Mouse (Mus musculus) 3T3-L1 (cell line): ENCODE results near the gene Galntl5.
"Not testable (repeated sequence)": the region's sequence is repeated elsewhere in the genome, so short reads cannot be mapped to it uniquely, and the experiment has no call there.

ENCODE experiments used
- DNase-seq: peaks from one replicate; pipeline ENCODE4 v3.0.0-alpha.2; 2015; ENCODE audit warnings: low read depth, low spot score

Galntl5 gene

GRCm38 (mm10) chr5:25181004-25181531 lies at the start of gene Galntl5:
Gene Galntl5 (plus strand): TSS chr5:25181460.
- peak; percentile 63 for DNase-seq

DNA sequence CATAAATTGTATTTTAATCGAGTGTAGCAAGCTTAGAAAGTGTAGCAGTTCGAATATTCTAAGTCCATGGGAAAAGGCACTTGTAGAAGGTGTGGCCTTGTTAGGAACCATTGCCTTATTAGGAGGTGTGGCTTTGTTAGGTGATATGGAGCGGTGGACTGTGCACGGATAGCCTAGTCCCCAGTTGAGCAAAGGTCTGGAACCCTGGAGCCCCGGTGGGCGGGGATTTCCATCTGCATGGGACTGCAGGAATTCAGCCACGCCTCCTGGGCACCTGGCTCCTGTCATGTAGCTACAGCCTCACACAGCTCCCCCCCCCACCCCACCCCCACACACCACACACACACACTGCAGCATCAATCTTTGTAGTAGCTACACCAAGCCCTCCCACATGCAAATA lies 34.6 kb upstream of the Galntl5 start:
- no peak for DNase-seq

DNA sequence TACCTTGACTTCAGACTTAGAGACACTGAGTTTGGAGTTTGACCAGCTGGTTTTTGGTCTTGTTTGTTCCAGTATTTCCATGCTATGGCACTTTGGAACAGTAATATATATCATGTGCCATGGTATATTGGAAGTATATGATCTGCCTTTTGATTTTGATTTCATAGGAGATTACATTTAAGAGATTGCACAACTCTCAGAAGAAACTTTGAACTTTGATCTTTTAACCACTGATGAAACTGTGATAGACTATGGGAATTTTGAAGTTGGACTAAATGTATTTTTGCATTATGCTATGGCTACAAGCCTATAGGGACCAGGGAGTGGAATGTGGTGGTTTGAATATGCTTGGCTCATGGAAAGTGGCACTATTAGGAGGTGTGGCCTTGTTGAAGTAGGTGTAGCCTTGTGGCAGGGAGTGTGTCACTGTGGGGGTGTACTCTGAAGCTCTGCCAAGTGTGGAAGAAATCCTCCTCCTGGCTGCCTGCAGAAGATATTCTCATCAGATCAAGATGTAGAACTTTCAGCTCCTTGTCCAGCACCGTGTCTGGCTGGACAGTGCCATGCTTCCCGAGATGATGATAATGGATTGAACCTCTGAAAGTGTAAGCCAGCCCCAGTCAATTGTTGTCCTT lies 31.8 kb upstream of the Galntl5 start:
- no peak for DNase-seq

DNA sequence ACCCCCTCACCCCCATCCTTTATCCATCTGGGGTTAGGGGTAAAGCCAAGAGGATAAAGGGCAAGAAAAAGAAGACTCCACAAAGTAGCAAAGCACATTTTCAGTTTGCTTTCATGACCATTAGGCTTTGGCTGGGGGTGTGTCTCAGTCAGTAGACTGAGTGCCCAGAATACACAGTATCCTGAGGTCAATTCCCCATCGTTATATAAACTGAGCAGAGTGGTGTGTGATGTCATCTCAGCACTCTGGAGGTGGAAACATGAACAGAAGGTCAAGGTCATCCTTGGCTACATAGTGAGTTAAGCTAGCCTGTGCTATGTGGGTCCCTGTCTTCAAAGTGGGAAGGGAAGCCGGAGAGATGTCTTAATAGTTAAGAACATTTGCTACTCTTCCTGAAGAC lies 27.8 kb upstream of the Galntl5 start:
- DNase-seq = no peak

GRCm38 (mm10) chr5:25153996-25154395 lies 27.3 kb upstream of the Galntl5 start:
- no peak for DNase-seq

- DNase-seq = no peak
Measured at GRCm38 (mm10) chr5:25154823-25155222, 26.4 kb upstream of the Galntl5 start.

GRCm38 (mm10) chr5:25155351-25155750 lies 25.9 kb upstream of the Galntl5 start:
- no peak for DNase-seq

DNA sequence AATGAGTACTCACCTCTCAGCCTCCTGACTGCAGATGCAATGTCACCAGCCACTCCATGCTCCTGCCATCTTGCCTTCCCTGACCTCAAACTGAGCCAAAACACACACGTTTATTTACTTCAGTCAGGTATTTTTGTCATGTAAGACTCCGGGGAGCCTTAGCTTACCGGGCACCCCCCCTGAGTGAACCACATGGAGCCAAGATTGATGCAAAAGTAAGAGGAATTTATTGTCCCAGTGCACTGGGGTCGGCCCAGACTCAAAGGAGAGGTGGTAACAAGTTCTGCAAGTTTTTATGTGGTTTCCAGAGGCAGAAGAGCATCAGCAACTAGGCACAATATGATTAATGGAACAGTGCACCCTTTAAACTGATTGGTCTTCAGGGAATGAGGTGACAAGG lies 24.1 kb upstream of the Galntl5 start:
- DNase-seq = no peak

DNA sequence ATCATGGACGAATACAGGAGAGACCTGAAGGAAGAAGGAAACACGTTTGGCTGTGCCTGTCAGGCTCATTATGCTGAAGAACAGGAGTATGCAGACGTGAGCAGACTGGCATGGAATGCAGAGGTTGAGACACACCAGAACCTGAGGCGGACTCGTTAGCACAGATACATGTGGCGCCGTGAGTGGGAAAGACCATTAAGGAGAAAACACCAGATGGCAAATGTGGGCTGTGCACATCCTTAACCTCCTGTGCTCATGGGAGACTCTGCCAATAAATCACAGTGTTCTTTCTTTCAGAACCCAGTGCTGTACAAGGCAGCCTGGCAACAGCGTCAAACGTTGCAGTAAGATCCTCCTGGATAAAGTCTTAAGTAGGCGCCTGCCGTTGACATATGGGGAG lies 20.7 kb upstream of the Galntl5 start:
- DNase-seq = no peak

DNA sequence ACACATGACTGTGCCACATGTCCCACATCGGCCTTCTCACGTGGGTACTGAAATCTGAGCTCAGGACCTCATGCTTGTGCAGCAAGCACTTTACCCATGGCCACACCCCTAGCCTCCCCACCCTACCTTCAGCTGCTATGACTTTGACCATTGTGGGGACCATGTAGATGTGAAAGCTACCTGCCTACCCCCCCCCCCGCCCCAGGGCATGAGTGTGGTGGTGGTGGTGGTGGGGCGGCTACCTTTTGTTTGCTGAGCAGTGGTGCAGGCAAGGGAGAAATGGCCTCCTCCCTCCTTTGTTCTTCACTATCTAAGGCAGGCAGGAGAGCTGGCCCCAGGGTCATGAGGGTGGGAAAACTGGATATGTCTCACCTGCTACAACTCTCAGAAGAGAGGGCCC lies 18.3 kb upstream of the Galntl5 start:
- no peak for DNase-seq

- no peak for DNase-seq
Measured at GRCm38 (mm10) chr5:25163938-25164337, 17.3 kb upstream of the Galntl5 start.

DNA sequence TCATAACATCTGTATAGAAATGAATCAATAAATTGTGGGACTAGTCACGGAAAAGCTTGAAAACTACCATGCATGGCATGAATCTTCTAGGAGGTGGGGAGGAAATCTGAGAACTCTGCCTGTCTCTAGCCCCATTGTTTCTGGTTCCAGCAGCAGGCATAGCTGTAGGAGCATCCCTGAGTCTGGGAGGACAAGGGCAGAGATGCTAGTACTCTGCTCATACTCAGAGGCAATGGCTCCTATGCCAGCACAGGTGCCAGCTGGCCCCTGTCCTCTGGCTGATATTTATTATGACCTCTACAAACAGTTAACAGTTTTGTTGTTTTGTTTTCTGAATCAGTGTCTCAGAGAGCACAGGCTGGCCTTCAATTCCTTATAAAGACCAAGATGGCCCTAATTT lies 16.9 kb upstream of the Galntl5 start:
- DNase-seq = no peak

DNA sequence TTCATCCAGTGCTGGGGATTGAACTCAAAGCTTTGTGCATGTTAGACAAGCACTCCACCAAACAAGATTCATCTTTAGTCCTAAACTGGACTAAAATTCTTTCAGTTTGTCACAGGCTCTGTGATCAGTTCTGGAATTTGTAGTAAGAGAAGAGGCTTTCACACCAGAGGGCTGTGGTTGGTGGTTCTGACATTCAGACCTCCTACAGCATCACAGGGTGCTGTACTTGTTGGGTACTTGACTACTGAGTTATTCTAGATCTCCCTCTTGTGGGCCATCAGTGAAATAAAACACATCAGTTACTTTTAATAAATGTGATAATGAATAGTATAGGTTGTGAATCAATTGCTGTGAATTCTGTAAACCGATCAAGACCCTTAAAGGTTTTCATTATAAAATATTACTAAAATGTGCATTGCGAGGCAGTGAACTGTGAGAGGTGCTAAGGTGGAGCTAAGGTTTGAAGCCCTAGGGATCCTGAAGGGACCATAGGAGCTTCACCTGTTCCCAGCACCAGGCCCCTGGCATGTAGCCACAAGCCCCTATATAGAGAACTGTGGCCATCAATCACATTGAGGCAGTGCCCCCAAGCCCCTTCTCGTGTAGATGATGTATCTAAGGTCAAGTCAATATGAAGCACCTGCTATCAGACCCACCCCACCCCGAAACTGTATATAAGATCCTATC lies 16.0 kb upstream of the Galntl5 start:
- peak; percentile 49 for DNase-seq

DNA sequence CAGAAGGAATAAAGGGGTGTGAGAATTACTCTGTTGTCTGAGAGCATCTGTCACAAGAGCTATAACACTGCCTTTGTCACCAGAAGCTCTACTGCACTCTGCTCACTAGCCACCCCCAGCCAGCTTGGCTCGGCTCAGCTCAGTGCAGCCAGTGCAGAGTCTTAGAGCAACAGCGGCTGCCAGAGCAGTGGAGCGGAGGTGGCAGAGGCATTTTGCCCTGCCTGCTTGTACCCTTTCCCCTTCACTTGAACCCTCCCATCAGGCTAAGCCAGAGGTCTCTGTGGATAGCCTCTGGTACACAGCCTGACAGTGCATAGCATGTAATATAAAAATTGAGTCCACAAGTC lies 15.5 kb upstream of the Galntl5 start:
- DNase-seq = no peak

DNA sequence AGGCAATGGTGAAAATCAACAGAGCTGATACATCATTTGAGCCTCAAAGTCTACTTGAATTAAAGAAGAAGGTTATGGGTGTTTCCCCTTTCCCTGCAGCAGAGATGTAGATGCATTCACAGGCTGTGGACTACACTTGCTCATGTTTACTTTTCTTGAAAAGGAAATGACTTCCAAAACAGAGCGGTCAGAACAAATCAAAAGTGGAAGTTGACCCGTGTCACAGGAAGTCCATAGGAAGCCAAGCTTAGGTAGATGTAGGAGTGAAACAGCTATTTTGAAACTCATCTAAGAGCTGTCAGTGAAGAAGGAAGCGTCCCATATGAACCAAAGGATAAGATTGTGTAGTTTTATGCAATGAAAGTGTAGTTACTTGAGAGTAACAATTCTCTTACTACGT lies 14.6 kb upstream of the Galntl5 start:
- no peak for DNase-seq

GRCm38 (mm10) chr5:25177937-25178336 lies 3.3 kb upstream of the Galntl5 start:
- DNase-seq = peak; percentile 26

GRCm38 (mm10) chr5:25178543-25178942 lies 2.7 kb upstream of the Galntl5 start:
- not testable (repeated sequence) for DNase-seq

DNA sequence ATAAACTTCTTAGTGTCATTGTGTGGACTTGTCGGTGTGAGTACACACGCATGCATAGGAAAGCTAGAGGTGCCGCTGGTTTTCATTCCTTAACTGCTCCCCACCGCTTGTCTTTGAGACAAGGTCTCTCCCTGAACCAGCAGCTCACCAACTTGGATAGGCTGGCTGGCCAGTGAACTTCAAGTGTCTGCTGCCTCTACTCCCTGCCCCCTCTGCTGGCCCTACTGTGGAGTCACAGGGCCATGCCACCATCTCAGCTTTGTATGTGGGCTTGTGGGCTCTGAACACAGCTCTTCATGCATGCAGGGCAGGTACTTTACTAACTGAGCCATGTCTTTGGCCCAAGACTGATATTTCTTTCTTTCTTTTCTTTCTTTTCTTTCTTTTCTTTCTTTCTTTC lies 2.0 kb upstream of the Galntl5 start:
- no peak for DNase-seq

DNA sequence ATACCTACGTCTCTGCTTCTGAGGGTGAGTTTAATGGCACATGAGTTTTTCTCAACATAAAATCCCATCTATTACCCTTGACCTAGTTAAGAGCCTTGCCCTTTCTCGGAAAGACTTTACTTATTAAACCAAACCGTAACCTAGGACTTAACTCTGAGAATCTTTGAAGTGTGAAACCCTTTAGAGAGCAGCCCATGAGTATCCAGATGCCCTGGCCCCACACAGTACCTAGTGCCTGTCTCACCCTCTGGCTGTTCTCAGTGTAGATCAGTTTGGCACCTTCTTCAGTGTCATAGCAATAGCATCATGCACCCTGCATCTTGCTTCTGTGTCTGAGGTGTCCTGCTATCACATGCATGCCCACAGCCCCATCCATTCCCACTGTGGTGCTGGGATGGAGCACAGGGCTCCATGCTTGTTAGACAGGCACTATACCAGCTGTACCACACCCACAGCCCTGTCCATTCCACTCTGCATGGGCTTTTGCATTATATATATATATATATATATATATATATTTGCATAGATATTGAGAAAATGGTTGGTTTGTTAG lies 1.2 kb upstream of the Galntl5 start:
- no peak for DNase-seq

DNA sequence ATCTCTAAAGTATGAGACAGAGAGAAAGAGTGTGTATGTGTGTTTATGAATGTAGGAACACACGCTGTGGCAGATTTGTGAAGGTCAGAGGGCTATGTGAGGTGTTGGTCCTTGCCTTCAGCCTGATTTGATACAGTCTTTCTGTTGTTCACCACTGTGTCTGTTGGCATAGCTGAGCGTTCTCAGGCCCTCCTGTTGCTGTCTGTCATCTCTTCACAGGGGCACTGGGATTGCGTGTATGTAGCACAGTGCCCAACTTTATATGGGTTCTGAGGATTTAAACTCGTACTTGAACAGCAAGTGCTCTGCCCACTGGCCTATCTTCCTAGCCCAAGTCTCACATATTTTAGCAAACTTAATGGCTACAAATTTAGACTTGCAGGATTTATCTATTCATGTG lies 2.3 kb downstream of the Galntl5 start:
- no peak for DNase-seq

- peak; percentile 21 for DNase-seq
Measured at GRCm38 (mm10) chr5:25184594-25184993, 3.3 kb downstream of the Galntl5 start.

DNA sequence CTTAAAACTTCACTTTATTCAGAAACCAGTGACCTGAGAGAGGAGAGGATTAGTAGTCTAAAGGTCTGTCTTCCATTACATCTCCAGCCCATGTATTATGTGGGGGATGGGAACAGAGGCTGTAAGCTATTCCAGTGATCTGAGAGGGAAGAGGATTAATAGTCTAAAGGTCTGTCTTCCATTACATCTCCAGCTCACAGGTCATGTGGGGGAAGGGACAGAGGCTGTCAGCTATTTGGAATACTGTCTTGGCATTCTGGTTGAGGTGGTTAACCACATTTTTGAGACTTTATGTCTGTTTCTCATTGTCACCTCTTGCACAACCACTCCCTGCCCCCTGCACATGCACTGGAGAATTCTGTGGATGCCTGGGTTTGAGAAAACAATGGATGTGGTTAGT lies 6.5 kb downstream of the Galntl5 start:
- peak; percentile 55 for DNase-seq

DNA sequence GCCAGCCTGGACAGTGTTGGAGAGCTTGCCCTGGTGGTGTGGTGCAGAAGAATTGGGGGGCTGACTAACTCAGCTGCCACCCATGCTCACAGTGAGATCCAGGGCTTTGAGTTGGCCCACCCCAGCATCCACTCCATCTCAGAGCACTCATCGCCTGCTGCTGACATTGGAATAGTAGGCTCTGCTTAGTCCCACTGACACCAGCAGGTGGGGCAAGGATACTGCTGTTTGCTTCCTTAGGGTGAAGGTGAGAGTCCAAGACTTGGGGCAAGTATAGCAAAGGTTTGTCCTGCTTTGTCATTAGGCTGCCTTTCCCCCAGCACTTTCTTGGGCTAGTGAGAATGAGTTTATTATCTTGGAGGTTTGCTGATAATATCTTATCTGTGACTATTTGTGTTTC lies 7.5 kb downstream of the Galntl5 start:
- DNase-seq = peak; percentile 37
